Mouse (Mus musculus): ENCODE measurements around the gene Ptpn5.

GRCm38 (mm10) chr7:47042121-47042520 lies 91.4 kb downstream of the Ptpn5 start:
- TF ChIP-seq POLR2A (IDR thresholded peaks at IDR 0.05; ENCODE audit: insufficient read length, low read depth): no peak
- TF ChIP-seq REST (IDR thresholded peaks at IDR 0.05; ENCODE audit: insufficient read depth, insufficient read length): no peak
- no peak for TF ChIP-seq MYOG (IDR thresholded peaks at IDR 0.05; ENCODE audit: control insufficient read depth in 1 of 3, insufficient read depth in 1 of 3, insufficient read length in 2 of 3, low read depth in 2 of 3)
- no peak for TF ChIP-seq TCF12 (IDR thresholded peaks at IDR 0.05; ENCODE audit: insufficient read depth, poor library complexity, severe bottlenecking)
- no peak for TF ChIP-seq E2F4 (IDR thresholded peaks at IDR 0.05; ENCODE audit: insufficient read depth)
- no peak for TF ChIP-seq MAX (IDR thresholded peaks at IDR 0.05; ENCODE audit: low read depth)
- no peak for TF ChIP-seq SRF (IDR thresholded peaks at IDR 0.05; ENCODE audit: control insufficient read depth, insufficient read length, low read depth)
- TF ChIP-seq MYOD1 (IDR thresholded peaks at IDR 0.05; ENCODE audit: control insufficient read depth in 1 of 3, insufficient read length in 2 of 3, low read depth in 2 of 3): no peak
